Comparison of ENCODE assay signal across 26 mouse cellular contexts in the genomic region with DNA sequence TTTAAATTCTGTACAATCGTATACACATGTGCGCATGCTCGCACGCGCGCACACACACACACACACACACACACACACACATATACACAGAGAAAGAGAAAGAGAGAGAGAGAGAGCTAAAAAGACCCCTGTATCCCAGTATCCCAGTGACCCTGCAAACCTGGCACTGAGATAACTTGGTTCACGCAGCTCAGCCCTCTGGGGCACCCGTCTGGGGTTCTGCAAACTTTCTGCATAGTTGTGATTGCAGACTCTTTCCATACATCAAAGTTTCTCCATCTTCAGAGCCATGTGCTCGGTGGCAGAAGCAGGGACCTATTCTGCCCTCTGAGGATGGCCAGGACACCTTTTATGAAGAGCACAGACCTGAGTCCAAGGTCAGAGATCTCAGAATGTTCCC.
"Had no signal": no experiment of that assay in that cellular context is flagged by ENCODE, and none has a peak within 500 bp of the region (broad histone marks: within the 10 kb centered on the region; RNA-seq: fewer than 3 reads in every experiment).

No protein-coding gene starts in this region.

- H3K9ac ChIP-seq: embryonic facial prominence, embryonic 12.5 days; embryonic facial prominence, embryonic 13.5 days; embryonic facial prominence, embryonic 15.5 days; forebrain, embryonic 12.5 days; forebrain, embryonic 13.5 days; forebrain, embryonic 15.5 days; forebrain, postnatal 0 days had no signal

- H3K9me3 ChIP-seq: embryonic facial prominence, embryonic 15.5 days; forebrain, embryonic 10.5 days; forebrain, embryonic 12.5 days; forebrain, embryonic 13.5 days; forebrain, embryonic 15.5 days had no signal

- H3K27me3 ChIP-seq: embryonic facial prominence, embryonic 12.5 days; embryonic facial prominence, embryonic 13.5 days; embryonic facial prominence, embryonic 15.5 days; forebrain, embryonic 12.5 days; forebrain, embryonic 13.5 days; forebrain, embryonic 15.5 days had no signal

- H3K36me3 ChIP-seq: embryonic facial prominence, embryonic 15.5 days had no signal

- H3K4me3 ChIP-seq: embryonic facial prominence, embryonic 10.5 days; embryonic facial prominence, embryonic 12.5 days; embryonic facial prominence, embryonic 13.5 days; embryonic facial prominence, embryonic 15.5 days; erythroblast, embryonic 14.5 days; forebrain, embryonic 10.5 days; forebrain, embryonic 12.5 days; forebrain, embryonic 13.5 days; forebrain, embryonic 15.5 days; heart, adult 2 months had no signal

- H3K4me1 ChIP-seq: forebrain, embryonic 12.5 days had no signal

- DNase-seq: cerebellum, adult 8-10 months; cerebellum, adult 9-10 months; cerebellum, adult 9-11 months; cerebellum, postnatal 10 days; cerebellum, postnatal 14 days; cerebellum, postnatal 25 days; cerebellum, postnatal 36 days; embryo, embryonic 11 days; forebrain, postnatal 0 days; gastrocnemius, adult 2 months; gastrocnemius, postnatal 10 days; gastrocnemius, postnatal 14 days; gastrocnemius, postnatal 25 days; gastrocnemius, postnatal 36 days; heart, adult 2 months had no signal

- ATAC-seq: forebrain, embryonic 13.5 days; forebrain, embryonic 14.5 days; forebrain, embryonic 15.5 days; forebrain, embryonic 16.5 days; forebrain, postnatal 0 days had no signal

- H3K4me2 ChIP-seq: embryonic facial prominence, embryonic 12.5 days; embryonic facial prominence, embryonic 13.5 days; embryonic facial prominence, embryonic 15.5 days; forebrain, embryonic 12.5 days; forebrain, embryonic 13.5 days; forebrain, embryonic 15.5 days had no signal

- H3K27ac ChIP-seq: embryonic facial prominence, embryonic 10.5 days; embryonic facial prominence, embryonic 12.5 days; embryonic facial prominence, embryonic 13.5 days; embryonic facial prominence, embryonic 15.5 days; forebrain, embryonic 10.5 days; forebrain, embryonic 12.5 days; forebrain, embryonic 13.5 days; forebrain, embryonic 15.5 days had no signal
